Mouse (Mus musculus): ENCODE measurements at regions not wholly inside any gene's neighbourhood (a gene's known extent, or its start where the extent isn't known, plus 50 kb on each side); places are given as distances from the start of the nearest gene placed in this dataset.
"Not testable (repeated sequence)": the region's sequence is repeated elsewhere in the genome, so short reads cannot be mapped to it uniquely, and the experiment has no call there.

- H3K4me2 ChIP-seq (ENCODE audit: low read length): no peak overlapping the region
- no peak overlapping the region for H3K9ac ChIP-seq (replicated peaks; ENCODE audit: low read depth, low read length)
- H3K27me3 ChIP-seq (replicated peaks; ENCODE audit: control insufficient read depth, insufficient read depth, low read length): no peaks in the 10 kb centered on the region
- no peaks in the 10 kb centered on the region for H3K9me3 ChIP-seq (ENCODE audit: control insufficient read depth, low read length)
- no peaks in the 10 kb centered on the region for H3K36me3 ChIP-seq (ENCODE audit: control insufficient read depth, insufficient read depth)
- 94% methylated on average over 3 of the region's 3 CpGs for WGBS
- no peaks in the 10 kb centered on the region for H3K4me1 ChIP-seq (replicated peaks; ENCODE audit: control insufficient read depth, insufficient read depth, low read length)
- no peak for ATAC-seq
- no peak overlapping the region for H3K4me3 ChIP-seq (replicated peaks; ENCODE audit: low read length)
- H3K27ac ChIP-seq (ENCODE audit: low read length): no peak overlapping the region
Measured at GRCm38 (mm10) chr6:37750271-37750670, 120.3 kb upstream of the Trim24 start.

- no peaks in the 10 kb centered on the region for H3K36me3 ChIP-seq (ENCODE audit: control insufficient read depth, insufficient read depth)
- no peak overlapping the region for H3K4me3 ChIP-seq (replicated peaks; ENCODE audit: low read length)
- H3K9ac ChIP-seq (replicated peaks; ENCODE audit: low read depth, low read length): no peak overlapping the region
- no peaks in the 10 kb centered on the region for H3K4me1 ChIP-seq (replicated peaks; ENCODE audit: control insufficient read depth, insufficient read depth, low read length)
- no peaks in the 10 kb centered on the region for H3K27me3 ChIP-seq (replicated peaks; ENCODE audit: control insufficient read depth, insufficient read depth, low read length)
- no peaks in the 10 kb centered on the region for H3K9me3 ChIP-seq (ENCODE audit: control insufficient read depth, low read length)
- no peak overlapping the region for H3K27ac ChIP-seq (ENCODE audit: low read length)
- ATAC-seq: no peak
- no peak overlapping the region for H3K4me2 ChIP-seq (ENCODE audit: low read length)
Measured at GRCm38 (mm10) chr6:37751701-37752100, 118.9 kb upstream of the Trim24 start.

- H3K27ac ChIP-seq (ENCODE audit: low read length); H3K9ac ChIP-seq (replicated peaks; ENCODE audit: low read depth, low read length); H3K36me3 ChIP-seq (ENCODE audit: control insufficient read depth, insufficient read depth); H3K27me3 ChIP-seq (replicated peaks; ENCODE audit: control insufficient read depth, insufficient read depth, low read length); H3K9me3 ChIP-seq (ENCODE audit: control insufficient read depth, low read length); H3K4me1 ChIP-seq (replicated peaks; ENCODE audit: control insufficient read depth, insufficient read depth, low read length); H3K4me2 ChIP-seq (ENCODE audit: low read length); H3K4me3 ChIP-seq (replicated peaks; ENCODE audit: low read length); ATAC-seq: not testable (repeated sequence)
- 98% methylated on average over 4 of the region's 5 CpGs for WGBS
Measured at GRCm38 (mm10) chr6:37761003-37761402, 109.6 kb upstream of the Trim24 start.

- Histone ChIP-seq H3K4me2 (ENCODE audit: low read length) (no peak overlapping the region), H3K27me3 (replicated peaks; ENCODE audit: control insufficient read depth, insufficient read depth, low read length) (no peaks in the 10 kb centered on the region), H3K36me3 (ENCODE audit: control insufficient read depth, insufficient read depth) (no peaks in the 10 kb centered on the region), H3K9ac (replicated peaks; ENCODE audit: low read depth, low read length) (no peak overlapping the region), H3K27ac (ENCODE audit: low read length) (no peak overlapping the region), H3K4me1 (replicated peaks; ENCODE audit: control insufficient read depth, insufficient read depth, low read length) (no peaks in the 10 kb centered on the region), H3K9me3 (ENCODE audit: control insufficient read depth, low read length) (no peaks in the 10 kb centered on the region), H3K4me3 (replicated peaks; ENCODE audit: low read length) (no peak overlapping the region)
- WGBS: 68% methylated on average over 2 of the region's 2 CpGs
- ATAC-seq: no peak
Measured at GRCm38 (mm10) chr6:37763036-37763435, 107.6 kb upstream of the Trim24 start.

GRCm38 (mm10) chr6:37767690-37768089 lies 102.9 kb upstream of the Trim24 start:
- no peaks in the 10 kb centered on the region for H3K36me3 ChIP-seq (ENCODE audit: control insufficient read depth, insufficient read depth)
- H3K27me3 ChIP-seq (replicated peaks; ENCODE audit: control insufficient read depth, insufficient read depth, low read length): no peaks in the 10 kb centered on the region
- no peak overlapping the region for H3K4me2 ChIP-seq (ENCODE audit: low read length)
- no peak for ATAC-seq
- H3K4me1 ChIP-seq (replicated peaks; ENCODE audit: control insufficient read depth, insufficient read depth, low read length): no peaks in the 10 kb centered on the region
- no peak overlapping the region for H3K9ac ChIP-seq (replicated peaks; ENCODE audit: low read depth, low read length)
- H3K9me3 ChIP-seq (ENCODE audit: control insufficient read depth, low read length): no peaks in the 10 kb centered on the region
- no peak overlapping the region for H3K4me3 ChIP-seq (replicated peaks; ENCODE audit: low read length)
- H3K27ac ChIP-seq (ENCODE audit: low read length): no peak overlapping the region

GRCm38 (mm10) chr6:37773294-37773693 lies 97.3 kb upstream of the Trim24 start:
- Histone ChIP-seq H3K27ac (ENCODE audit: low read length) (no peak overlapping the region), H3K4me1 (replicated peaks; ENCODE audit: control insufficient read depth, insufficient read depth, low read length) (no peaks in the 10 kb centered on the region), H3K9me3 (ENCODE audit: control insufficient read depth, low read length) (peaks cover 3% of the 10 kb centered on the region; the same call in 1 of the 2 replicates), H3K27me3 (replicated peaks; ENCODE audit: control insufficient read depth, insufficient read depth, low read length) (no peaks in the 10 kb centered on the region), H3K4me3 (replicated peaks; ENCODE audit: low read length) (no peak overlapping the region), H3K36me3 (ENCODE audit: control insufficient read depth, insufficient read depth) (no peaks in the 10 kb centered on the region), H3K4me2 (ENCODE audit: low read length) (no peak overlapping the region), H3K9ac (replicated peaks; ENCODE audit: low read depth, low read length) (no peak overlapping the region)
- ATAC-seq: no peak

GRCm38 (mm10) chr6:37775151-37775550 lies 95.5 kb upstream of the Trim24 start:
- no peak overlapping the region for H3K4me3 ChIP-seq (replicated peaks; ENCODE audit: low read length)
- H3K9me3 ChIP-seq (ENCODE audit: control insufficient read depth, low read length): peaks cover 3% of the 10 kb centered on the region; the same call in 1 of the 2 replicates
- H3K4me2 ChIP-seq (ENCODE audit: low read length): no peak overlapping the region
- H3K4me1 ChIP-seq (replicated peaks; ENCODE audit: control insufficient read depth, insufficient read depth, low read length): no peaks in the 10 kb centered on the region
- H3K36me3 ChIP-seq (ENCODE audit: control insufficient read depth, insufficient read depth): no peaks in the 10 kb centered on the region
- no peaks in the 10 kb centered on the region for H3K27me3 ChIP-seq (replicated peaks; ENCODE audit: control insufficient read depth, insufficient read depth, low read length)
- no peak overlapping the region for H3K27ac ChIP-seq (ENCODE audit: low read length)
- no peak overlapping the region for H3K9ac ChIP-seq (replicated peaks; ENCODE audit: low read depth, low read length)
- ATAC-seq: no peak

GRCm38 (mm10) chr6:37779893-37780292 lies 90.7 kb upstream of the Trim24 start:
- no peaks in the 10 kb centered on the region for H3K36me3 ChIP-seq (ENCODE audit: control insufficient read depth, insufficient read depth)
- no peaks in the 10 kb centered on the region for H3K4me1 ChIP-seq (replicated peaks; ENCODE audit: control insufficient read depth, insufficient read depth, low read length)
- H3K4me2 ChIP-seq (ENCODE audit: low read length): no peak overlapping the region
- no peaks in the 10 kb centered on the region for H3K27me3 ChIP-seq (replicated peaks; ENCODE audit: control insufficient read depth, insufficient read depth, low read length)
- H3K9me3 ChIP-seq (ENCODE audit: control insufficient read depth, low read length): no peaks in the 10 kb centered on the region
- H3K9ac ChIP-seq (replicated peaks; ENCODE audit: low read depth, low read length): no peak overlapping the region
- H3K27ac ChIP-seq (ENCODE audit: low read length): no peak overlapping the region
- no peak for ATAC-seq
- no peak overlapping the region for H3K4me3 ChIP-seq (replicated peaks; ENCODE audit: low read length)

- Histone ChIP-seq H3K4me1 (replicated peaks; ENCODE audit: control insufficient read depth, insufficient read depth, low read length) (no peaks in the 10 kb centered on the region), H3K27ac (ENCODE audit: low read length) (no peak overlapping the region), H3K27me3 (replicated peaks; ENCODE audit: control insufficient read depth, insufficient read depth, low read length) (no peaks in the 10 kb centered on the region), H3K4me2 (ENCODE audit: low read length) (no peak overlapping the region), H3K9ac (replicated peaks; ENCODE audit: low read depth, low read length) (no peak overlapping the region), H3K4me3 (replicated peaks; ENCODE audit: low read length) (no peak overlapping the region), H3K9me3 (ENCODE audit: control insufficient read depth, low read length) (no peaks in the 10 kb centered on the region), H3K36me3 (ENCODE audit: control insufficient read depth, insufficient read depth) (no peaks in the 10 kb centered on the region)
- no peak for ATAC-seq
Measured at GRCm38 (mm10) chr6:37781894-37782293, 88.7 kb upstream of the Trim24 start.

GRCm38 (mm10) chr6:37785280-37785679 lies 85.3 kb upstream of the Trim24 start:
- not testable (repeated sequence) for H3K4me1 ChIP-seq (replicated peaks; ENCODE audit: control insufficient read depth, insufficient read depth, low read length); H3K4me3 ChIP-seq (replicated peaks; ENCODE audit: low read length); ATAC-seq; H3K27me3 ChIP-seq (replicated peaks; ENCODE audit: control insufficient read depth, insufficient read depth, low read length); H3K9ac ChIP-seq (replicated peaks; ENCODE audit: low read depth, low read length); H3K27ac ChIP-seq (ENCODE audit: low read length); H3K4me2 ChIP-seq (ENCODE audit: low read length); H3K9me3 ChIP-seq (ENCODE audit: control insufficient read depth, low read length); H3K36me3 ChIP-seq (ENCODE audit: control insufficient read depth, insufficient read depth)
- WGBS: 96% methylated on average over 3 of the region's 3 CpGs
